Mouse (Mus musculus) spleen, adult 2 months (tissue): Measurements from ENCODE around the gene Haus3. TPM values are rescaled to one million over a fixed set of nuclear protein-coding genes. Genes with fewer than 3 reads are reported as not detected.
A peak's percentile ranks its signal among the peaks of the same experiment; 100 is the strongest.

ENCODE experiments used
- DNase-seq, 2 experiments: peaks; one replicate each; pipeline versions ENCODE4 v3.0.0 to v3.0.0-alpha.2; 2012 to 2021; ENCODE audit warnings: low spot score in 2 of 2, low read depth in 1 of 2
- H3K27ac ChIP-seq: fragments of 200-500 bp; 2 replicates; pipeline ENCODE4 v1.5.1; 2012; ENCODE audit warnings: low read length, inconsistent platforms; ENCODE audit not compliant: insufficient read depth
- H3K27me3 ChIP-seq: fragments of 200-500 bp; 2 replicates; pipeline ENCODE4 v1.6.1; 2012; ENCODE audit warnings: mild to moderate bottlenecking, moderate library complexity, low read length, inconsistent platforms; ENCODE audit not compliant: control insufficient read depth, insufficient read depth
- H3K36me3 ChIP-seq: fragments of 200-500 bp; 2 replicates; pipeline ENCODE4 v1.6.1; 2012; ENCODE audit warnings: mild to moderate bottlenecking, low read length, inconsistent platforms; ENCODE audit not compliant: control insufficient read depth, insufficient read depth
- H3K4me1 ChIP-seq: fragments of 200-500 bp; 2 replicates; pipeline ENCODE4 v1.6.1; 2011; ENCODE audit warnings: inconsistent platforms; ENCODE audit not compliant: control insufficient read depth, insufficient read depth, insufficient read length
- H3K4me3 ChIP-seq: fragments of 200-500 bp; 2 replicates; pipeline ENCODE4 v1.5.1; 2011; ENCODE audit warnings: mild to moderate bottlenecking, inconsistent platforms; ENCODE audit not compliant: insufficient read depth, insufficient read length; ENCODE audit errors: extremely low read depth
- CTCF ChIP-seq: fragments of 200-500 bp; IDR thresholded peaks from 2 replicates; pipeline ENCODE4 v1.5.1; 2011; ENCODE audit warnings: mild to moderate bottlenecking, inconsistent platforms; ENCODE audit not compliant: insufficient read depth, insufficient read length, insufficient replicate concordance; ENCODE audit errors: extremely low read depth
- POLR2A ChIP-seq: fragments of 200-500 bp; IDR thresholded peaks from 2 replicates; pipeline ENCODE4 v1.6.1; 2011; ENCODE audit warnings: low read depth, low read length, inconsistent platforms
- WGBS: fragments of 180-500 bp; shearing (Covaris S2); methylation state at CpG from one replicate; pipeline ENCODE4 v1.1.7; 2018; 5-methylcytosine and 5-hydroxymethylcytosine counted together
- polyA plus RNA-seq: library from polyadenylated mRNA; depleted of rRNA; stranded (reverse); fragments of >200 nt; gene quantifications from 2 replicates; pipeline ENCODE4 v1.2.3, GENCODE M21; 2012; rRNA removed

Gene Haus3
- 0.55 and 0.70 TPM in 2 replicates for polyA plus RNA-seq

DNA sequence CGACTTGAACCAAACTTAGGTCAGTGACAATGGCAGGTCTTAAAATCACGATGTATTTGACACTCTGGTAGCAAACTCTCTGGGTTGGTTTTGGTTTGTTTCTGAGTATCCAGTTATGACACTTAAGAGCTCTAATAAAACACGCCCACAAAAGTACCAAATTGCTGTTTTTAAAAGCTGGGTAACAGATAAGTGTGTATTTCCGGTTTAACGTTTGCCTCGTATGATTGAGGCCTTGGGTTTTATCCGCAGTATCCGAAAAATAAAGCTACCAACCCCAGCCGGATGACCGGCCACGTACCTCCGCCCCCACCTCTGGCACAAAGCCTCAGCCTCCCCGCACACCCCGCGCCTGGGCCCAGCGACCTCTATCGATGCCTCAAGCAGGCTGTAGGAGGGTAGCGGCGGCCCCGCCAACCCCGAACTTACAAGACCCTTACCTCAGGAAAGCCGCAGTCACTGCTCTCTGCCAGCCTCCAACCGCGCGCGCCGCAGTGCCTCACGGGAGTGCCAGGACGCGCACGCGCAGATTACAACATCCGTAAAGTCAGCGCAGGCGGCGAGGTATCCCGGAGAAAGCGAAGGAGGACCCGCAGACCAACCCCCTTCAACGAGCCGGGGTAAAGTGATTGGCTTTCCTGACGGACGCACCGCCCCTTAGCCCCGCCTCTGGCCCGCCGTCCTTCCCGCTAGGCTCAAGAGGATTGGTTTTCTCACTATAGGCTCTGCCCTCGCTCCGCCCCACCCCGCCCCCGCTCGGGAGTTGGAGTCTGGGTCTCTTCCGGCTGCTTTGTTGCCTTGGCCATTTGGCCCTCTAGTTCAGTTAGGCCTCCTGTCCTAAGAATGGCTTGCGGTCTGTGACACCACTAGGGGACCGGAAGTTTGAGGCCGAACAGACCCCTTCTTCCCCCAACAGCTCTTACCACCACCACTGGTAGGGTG, at the start of gene Haus3, which contains the start of gene Poln:
TSS of gene Haus3 (minus strand) at position 578 of the 942 bp plus-strand sequence.
TSS of gene Poln (minus strand) at position 499 of the 942 bp plus-strand sequence.
- Histone ChIP-seq H3K27me3 (no peaks in the 10 kb centered on the region), H3K4me1 (no peaks in the 10 kb centered on the region), H3K27ac (peak within 1 kb of the TSS; percentile 87), H3K36me3 (peaks cover 7% of the 10 kb centered on the region; the same call in 1 of the 2 replicates), H3K4me3 (peak within 1 kb of the TSS; percentile 85)
- DNase-seq: peak; percentile 94 to 95
- WGBS: under 1% methylated on average over 57 of the region's 57 CpGs
- no peak for TF ChIP-seq CTCF
- TF ChIP-seq POLR2A: peak; percentile 74

DNA sequence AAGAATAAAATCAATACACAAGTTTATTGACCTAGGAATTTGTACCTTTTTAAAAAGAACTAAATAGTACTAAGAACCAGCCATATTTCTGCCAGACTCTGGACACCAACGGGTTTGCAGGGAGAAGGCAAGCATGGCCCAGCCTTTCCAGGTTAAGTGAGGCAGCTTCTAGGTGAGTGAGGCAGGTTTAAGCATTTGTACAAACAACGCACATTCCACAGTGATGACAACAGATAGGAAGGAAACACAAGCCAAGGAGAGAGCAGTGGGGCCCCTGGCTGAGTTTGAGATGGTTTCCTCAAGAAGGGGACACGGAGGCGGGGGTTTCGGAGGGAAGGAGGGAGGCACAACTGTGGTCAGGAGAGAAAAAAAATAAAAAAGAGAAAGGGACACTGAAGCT, 49.3 kb upstream of the Haus3 start:
- no peak for DNase-seq
- Histone ChIP-seq H3K4me1 (no peaks in the 10 kb centered on the region), H3K27me3 (no peaks in the 10 kb centered on the region), H3K27ac (no peak overlapping the region), H3K36me3 (no peaks in the 10 kb centered on the region), H3K4me3 (no peak overlapping the region)
- WGBS: 65% methylated on average over 5 of the region's 5 CpGs
- no peak for TF ChIP-seq POLR2A
- no peak for TF ChIP-seq CTCF

DNA sequence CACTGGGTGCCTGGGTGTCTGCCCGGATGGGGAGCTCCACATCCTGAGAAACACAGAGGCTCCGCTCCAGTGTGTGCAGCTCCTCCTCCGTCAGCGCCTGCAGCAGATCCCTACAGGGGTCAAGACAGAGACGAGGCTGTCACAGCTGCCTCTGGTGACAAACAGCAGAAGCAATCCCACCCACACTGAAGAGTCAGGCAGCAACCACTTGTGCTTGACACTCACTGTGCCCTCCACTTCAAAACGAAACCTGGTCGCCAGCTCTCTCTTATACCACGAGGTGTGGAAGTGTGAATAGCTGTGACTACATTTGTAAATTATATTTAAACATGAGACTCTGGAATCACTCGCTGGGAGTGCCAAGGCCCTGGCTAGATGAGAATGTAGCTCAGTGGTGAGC, 48.4 kb upstream of the Haus3 start:
- H3K27ac ChIP-seq: no peak overlapping the region
- H3K4me1 ChIP-seq: no peaks in the 10 kb centered on the region
- TF ChIP-seq POLR2A (no peak), CTCF (no peak)
- no peaks in the 10 kb centered on the region for H3K27me3 ChIP-seq
- DNase-seq: no peak
- 73% methylated on average over 9 of the region's 9 CpGs for WGBS
- no peak overlapping the region for H3K4me3 ChIP-seq
- no peaks in the 10 kb centered on the region for H3K36me3 ChIP-seq

DNA sequence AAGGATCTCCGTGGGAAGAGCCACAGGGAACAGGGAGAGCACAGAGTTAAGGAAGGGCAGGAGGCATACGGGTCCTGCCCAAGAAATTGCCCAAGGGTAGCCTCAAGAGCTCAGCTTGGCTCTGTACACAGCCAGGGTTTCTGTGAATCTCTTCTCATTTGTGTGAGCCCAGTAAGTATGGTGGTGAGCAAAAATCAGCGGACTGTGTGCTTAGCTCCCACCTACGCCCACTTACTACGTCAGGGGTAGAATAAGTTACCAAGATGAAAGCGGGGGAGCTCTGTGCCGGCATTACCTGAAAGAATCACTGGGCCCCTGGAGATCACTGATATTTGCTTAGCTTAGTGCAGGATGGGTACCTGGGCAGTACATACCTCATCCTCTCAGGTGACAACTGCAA, 46.7 kb upstream of the Haus3 start:
- no peaks in the 10 kb centered on the region for H3K36me3 ChIP-seq
- no peaks in the 10 kb centered on the region for H3K4me1 ChIP-seq
- H3K4me3 ChIP-seq: no peak overlapping the region
- WGBS: 91% methylated on average over 7 of the region's 7 CpGs
- TF ChIP-seq CTCF (no peak), POLR2A (no peak)
- H3K27me3 ChIP-seq: no peaks in the 10 kb centered on the region
- DNase-seq: no peak
- H3K27ac ChIP-seq: no peak overlapping the region

DNA sequence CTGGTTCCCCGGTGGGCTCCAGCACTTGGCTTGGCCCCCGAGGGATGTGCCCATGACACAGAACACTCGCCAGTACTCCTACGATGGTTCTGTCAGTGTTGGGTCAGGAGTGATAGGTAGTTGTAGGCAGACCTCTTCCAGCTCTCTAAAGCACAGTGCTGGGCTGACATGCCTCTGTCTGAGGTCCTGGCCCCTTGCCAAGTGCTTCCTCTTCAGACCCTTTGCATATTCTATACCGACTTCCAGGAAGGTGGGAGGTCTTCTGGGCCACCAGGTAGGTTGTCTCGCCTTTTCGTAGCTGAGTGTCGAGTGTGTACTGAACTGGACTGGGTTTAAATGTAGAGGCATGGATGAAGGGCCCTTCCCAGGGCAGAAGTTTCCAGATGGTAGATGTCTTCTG, 44.3 kb upstream of the Haus3 start:
- 70% methylated on average over 8 of the region's 8 CpGs for WGBS
- Histone ChIP-seq H3K4me1 (no peaks in the 10 kb centered on the region), H3K27me3 (no peaks in the 10 kb centered on the region), H3K36me3 (no peaks in the 10 kb centered on the region), H3K4me3 (no peak overlapping the region), H3K27ac (no peak overlapping the region)
- DNase-seq: no peak
- TF ChIP-seq CTCF (no peak), POLR2A (no peak)

DNA sequence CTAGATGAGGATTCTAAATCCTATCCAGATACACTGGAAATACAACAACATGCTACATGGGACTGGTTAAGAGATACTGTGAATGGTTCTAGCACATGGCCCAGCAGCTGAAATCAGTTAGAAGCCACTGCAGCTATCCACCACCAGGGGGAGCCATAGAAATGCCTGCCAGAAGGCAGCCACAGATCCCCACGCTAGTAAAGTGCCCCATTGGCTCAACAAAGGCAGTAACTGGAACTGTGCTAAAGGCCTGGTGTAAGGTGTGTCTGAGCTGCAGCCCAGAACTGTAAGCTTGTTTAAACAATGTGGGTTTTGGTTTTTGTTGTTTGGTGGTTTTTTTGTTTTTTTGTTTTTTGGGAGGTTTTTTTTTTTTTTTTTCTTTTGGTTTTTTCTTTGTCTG, 41.0 kb upstream of the Haus3 start:
- no peaks in the 10 kb centered on the region for H3K27me3 ChIP-seq
- TF ChIP-seq POLR2A: no peak
- TF ChIP-seq CTCF: peak; percentile 81; the same call in 1 of the 2 replicates
- H3K36me3 ChIP-seq: no peaks in the 10 kb centered on the region
- no peak overlapping the region for H3K4me3 ChIP-seq
- H3K4me1 ChIP-seq: no peaks in the 10 kb centered on the region
- peak; percentile 52 to 70 for DNase-seq
- H3K27ac ChIP-seq: no peak overlapping the region
- 0% methylated on average over 1 of the region's 1 CpGs for WGBS

DNA sequence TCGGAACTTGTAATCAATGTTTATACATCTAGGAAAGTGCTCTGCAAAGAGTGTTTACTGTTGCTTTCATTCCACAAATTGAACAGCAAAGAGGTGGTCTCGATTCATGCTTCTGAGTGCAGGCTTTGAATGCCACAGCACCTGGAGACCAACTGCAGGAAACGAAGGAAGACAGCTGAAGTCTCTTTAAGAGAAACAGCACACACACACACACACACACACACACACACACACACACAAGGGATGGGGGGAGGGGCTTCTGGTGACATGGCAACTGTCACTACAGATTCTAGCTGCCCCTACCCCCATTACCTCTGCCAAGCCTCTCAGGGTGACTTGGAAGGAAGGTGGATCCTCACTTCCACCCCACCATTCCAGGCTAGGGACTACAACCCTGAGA, 38.2 kb upstream of the Haus3 start:
- no peaks in the 10 kb centered on the region for H3K4me1 ChIP-seq
- H3K4me3 ChIP-seq: no peak overlapping the region
- no peak overlapping the region for H3K27ac ChIP-seq
- no peaks in the 10 kb centered on the region for H3K27me3 ChIP-seq
- no peak for TF ChIP-seq POLR2A
- no peak for TF ChIP-seq CTCF
- no peaks in the 10 kb centered on the region for H3K36me3 ChIP-seq
- DNase-seq: no peak
- 17% methylated on average over 3 of the region's 3 CpGs for WGBS
